Mouse (Mus musculus) midbrain, embryonic 13.5 days (tissue): Measurements from ENCODE around the gene Kif23. TPM values are rescaled to one million over a fixed set of nuclear protein-coding genes. Genes with fewer than 3 reads are reported as not detected.

Experiments
- ATAC-seq: fragments of 200-750 bp; cut with Nextera tagmentation; 2 replicates; pipeline ENCODE4 v1.8.0; 2017; ENCODE audit warnings: mild to moderate bottlenecking, moderate TSS enrichment, moderate library complexity
- H3K27ac ChIP-seq: fragments of 300-500 bp; sonication (generic); 2 replicates; pipeline ENCODE4 v1.5.1; 2015; ENCODE audit warnings: inconsistent platforms, mild to moderate bottlenecking, moderate library complexity
- H3K27me3 ChIP-seq: fragments of 300-500 bp; sonication (generic); 2 replicates; pipeline ENCODE4 v1.6.1; 2015; ENCODE audit warnings: mild to moderate bottlenecking, inconsistent platforms
- H3K36me3 ChIP-seq: fragments of 300-500 bp; sonication (generic); 2 replicates; pipeline ENCODE4 v1.6.1; 2015; ENCODE audit warnings: mild to moderate bottlenecking, inconsistent platforms
- H3K4me1 ChIP-seq: fragments of 300-500 bp; sonication (generic); replicated peaks from 2 replicates; pipeline ENCODE4 v1.6.1; 2015; ENCODE audit warnings: inconsistent platforms
- H3K4me2 ChIP-seq: fragments of 300-500 bp; sonication (generic); replicated peaks from 2 replicates; pipeline ENCODE4 v1.6.1; 2015; ENCODE audit warnings: moderate library complexity, mild to moderate bottlenecking, inconsistent platforms
- H3K4me3 ChIP-seq: fragments of 300-500 bp; sonication (generic); replicated peaks from 2 replicates; pipeline ENCODE4 v1.5.1; 2015; ENCODE audit warnings: mild to moderate bottlenecking, inconsistent platforms
- H3K9ac ChIP-seq: fragments of 300-500 bp; sonication (generic); replicated peaks from 2 replicates; pipeline ENCODE4 v1.6.1; 2015; ENCODE audit warnings: mild to moderate bottlenecking, inconsistent platforms
- H3K9me3 ChIP-seq: fragments of 300-500 bp; sonication (generic); 2 replicates; pipeline ENCODE4 v1.6.1; 2016; ENCODE audit warnings: mild to moderate bottlenecking, inconsistent platforms
- WGBS: fragments of 180-500 bp; shearing (Covaris S2); methylation state at CpG from one replicate; pipeline ENCODE4 v1.1.7; 2015; 5-methylcytosine and 5-hydroxymethylcytosine counted together
- polyA plus RNA-seq: library from polyadenylated mRNA; unstranded; fragments of >200 nt; fragmentation: Nextera tagmentation; extraction: Ambion mirVana; gene quantifications from 2 replicates; pipeline ENCODE4 v1.2.1, GENCODE M21; 2015

Kif23 gene
- polyA plus RNA-seq, 1 experiment from 2014 or later, result 40.1 TPM

DNA sequence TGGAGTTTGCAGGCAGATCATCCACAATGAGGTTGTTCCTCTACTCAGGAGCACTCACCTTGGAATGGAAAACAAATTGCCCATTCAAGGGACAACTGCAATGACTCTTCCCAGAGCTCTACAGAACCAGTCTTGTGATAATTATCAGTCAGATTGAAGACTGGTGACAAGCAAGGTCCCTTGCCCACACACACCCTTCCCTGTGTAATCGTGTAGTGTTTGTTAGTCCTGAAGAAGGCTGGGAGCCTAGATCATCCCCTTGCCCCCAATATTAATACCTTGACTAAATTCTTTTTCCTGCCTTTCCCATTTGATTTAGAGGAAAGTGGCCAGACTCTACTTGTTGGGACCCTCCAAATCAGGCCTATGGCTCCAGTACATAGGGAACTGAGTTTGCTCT is 36.9 kb downstream of the Kif23 start:
- ATAC-seq, result no peak
- H3K9me3 ChIP-seq, result no peaks in the 10 kb centered on the region
- H3K27ac ChIP-seq, result no peak overlapping the region
- no peak overlapping the region for H3K4me2 ChIP-seq
- H3K36me3 ChIP-seq, result peaks cover 24% of the 10 kb centered on the region
- H3K4me1 ChIP-seq, result peaks cover 17% of the 10 kb centered on the region
- WGBS, result 91% methylated on average over 1 of the region's 1 CpGs
- no peak overlapping the region for H3K9ac ChIP-seq
- H3K4me3 ChIP-seq, result no peak overlapping the region
- no peaks in the 10 kb centered on the region for H3K27me3 ChIP-seq

DNA sequence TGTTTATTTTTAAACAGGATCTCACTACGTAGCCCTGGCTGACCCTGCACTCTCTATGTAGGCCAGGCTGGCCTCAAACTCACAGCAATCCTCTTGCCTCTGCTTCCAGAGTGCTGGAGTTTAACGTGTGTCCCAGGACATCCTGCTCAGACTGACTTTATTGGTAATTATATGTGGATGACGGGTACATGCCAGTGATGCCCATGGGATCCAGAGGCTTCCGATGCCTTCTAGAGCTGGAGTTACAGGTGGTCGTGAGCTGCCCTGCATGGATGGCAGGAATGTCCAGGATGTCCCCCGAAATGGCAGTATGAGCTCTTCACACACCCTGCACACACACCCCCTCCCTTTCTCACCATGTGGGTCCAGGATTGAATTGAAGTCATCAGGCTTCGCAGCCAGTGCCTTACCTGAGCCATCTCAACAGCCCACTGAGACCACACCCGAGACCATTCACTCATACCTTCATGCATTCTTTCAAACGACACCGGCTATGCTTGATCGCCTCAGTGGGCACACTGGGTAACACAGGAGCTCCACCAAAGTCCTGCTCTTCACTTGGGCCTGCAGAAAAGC is 37.7 kb downstream of the Kif23 start:
- ATAC-seq, result no peak
- Histone ChIP-seq H3K9me3 (no peaks in the 10 kb centered on the region), H3K4me3 (no peak overlapping the region), H3K27me3 (no peaks in the 10 kb centered on the region), H3K4me1 (peaks cover 17% of the 10 kb centered on the region), H3K4me2 (no peak overlapping the region), H3K27ac (no peak overlapping the region), H3K9ac (no peak overlapping the region), H3K36me3 (peaks cover 24% of the 10 kb centered on the region)
- 87% methylated on average over 11 of the region's 11 CpGs for WGBS

DNA sequence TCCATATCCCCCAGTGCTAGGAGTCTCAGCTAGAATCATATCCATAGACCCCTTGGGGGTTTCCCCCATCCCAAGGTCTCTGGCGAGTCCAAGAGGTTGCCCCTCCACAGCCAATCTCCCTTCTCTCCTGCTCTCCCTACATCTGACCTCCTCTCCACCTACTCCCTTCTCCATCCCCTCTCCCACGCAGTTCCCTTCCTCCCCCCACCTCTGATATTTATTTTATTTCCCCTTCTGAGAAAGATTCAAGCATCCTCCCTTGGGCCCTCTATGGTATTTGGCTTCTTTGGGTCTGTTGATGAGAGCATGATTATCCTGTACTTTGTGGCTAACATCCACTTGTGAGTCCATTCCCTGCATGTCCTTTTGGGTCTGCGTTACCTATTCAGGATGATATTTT is 38.2 kb downstream of the Kif23 start:
- Histone ChIP-seq H3K27ac (no peak overlapping the region), H3K27me3 (no peaks in the 10 kb centered on the region), H3K4me1 (peaks cover 12% of the 10 kb centered on the region), H3K9me3 (no peaks in the 10 kb centered on the region), H3K9ac (no peak overlapping the region), H3K4me3 (no peak overlapping the region), H3K36me3 (peaks cover 24% of the 10 kb centered on the region), H3K4me2 (no peak overlapping the region)
- WGBS, result 87% methylated on average over 3 of the region's 3 CpGs
- ATAC-seq, result no peak

DNA sequence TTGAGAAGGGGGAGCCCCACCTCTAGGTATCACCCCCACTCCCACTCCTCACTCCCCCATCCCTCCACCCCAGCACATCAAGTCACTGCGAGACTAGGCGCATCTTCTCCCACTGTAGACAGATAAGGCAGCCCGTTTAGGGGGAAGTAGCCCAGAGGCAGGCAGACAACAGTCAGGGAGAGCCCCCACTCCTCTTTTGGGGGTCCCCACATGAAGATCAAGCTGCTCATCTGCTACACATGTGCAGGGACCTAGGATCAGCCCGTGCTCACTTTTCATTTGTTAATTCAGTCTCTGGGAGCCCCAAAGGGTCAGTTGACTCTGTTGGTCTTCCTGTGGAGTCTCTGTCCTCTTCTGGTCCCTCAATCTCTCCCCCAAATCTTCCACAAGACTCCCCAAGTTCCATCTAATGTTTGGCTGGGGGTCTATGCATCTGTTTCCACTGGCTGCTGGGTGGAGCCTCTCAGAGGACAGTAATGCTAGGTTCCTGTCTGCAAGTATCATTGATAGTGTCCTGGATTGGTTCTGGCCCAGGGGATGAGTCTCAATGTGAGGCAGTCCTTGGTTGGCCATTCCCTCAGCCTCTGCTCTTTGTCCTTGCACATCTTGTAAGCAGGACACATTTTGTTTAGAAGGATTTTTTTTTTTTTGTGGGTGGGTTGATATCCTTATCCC is 38.8 kb downstream of the Kif23 start:
- H3K36me3 ChIP-seq, result peaks cover 20% of the 10 kb centered on the region
- 0 out of 2 replicates have a peak, but pooled peaks cover 3% of the 10 kb centered on the region for H3K27me3 ChIP-seq
- no peak overlapping the region for H3K9ac ChIP-seq
- 96% methylated on average over 4 of the region's 4 CpGs for WGBS
- peaks cover 10% of the 10 kb centered on the region for H3K4me1 ChIP-seq
- H3K27ac ChIP-seq, result no peak overlapping the region
- no peak for ATAC-seq
- H3K9me3 ChIP-seq, result no peaks in the 10 kb centered on the region
- H3K4me3 ChIP-seq, result no peak overlapping the region
- no peak overlapping the region for H3K4me2 ChIP-seq

DNA sequence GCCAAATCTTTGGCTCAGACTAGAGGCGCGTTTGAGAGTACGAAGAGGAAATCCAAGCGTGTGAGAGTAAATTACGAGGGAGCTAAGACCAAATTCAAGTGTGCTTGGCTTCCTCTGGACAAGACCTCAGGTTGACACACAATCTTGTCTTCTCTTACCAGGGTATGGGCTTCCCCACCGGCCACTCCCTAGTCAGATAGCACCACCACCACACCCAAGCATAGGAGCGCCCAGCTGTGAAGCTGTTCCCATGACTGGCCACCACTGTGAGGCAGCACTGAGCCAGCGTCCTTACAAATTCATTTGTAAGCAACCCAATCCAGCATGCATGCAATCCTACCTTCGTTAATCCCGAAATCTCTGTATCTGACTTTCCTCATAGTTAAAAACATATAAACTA is 39.7 kb downstream of the Kif23 start:
- Histone ChIP-seq H3K36me3 (peaks cover 12% of the 10 kb centered on the region), H3K4me1 (peaks cover 12% of the 10 kb centered on the region), H3K27ac (no peak overlapping the region), H3K27me3 (peaks cover 9% of the 10 kb centered on the region; the same call in 1 of the 2 replicates), H3K9me3 (no peaks in the 10 kb centered on the region), H3K4me3 (no peak overlapping the region), H3K9ac (no peak overlapping the region), H3K4me2 (no peak overlapping the region)
- WGBS, result 72% methylated on average over 10 of the region's 10 CpGs
- ATAC-seq, result no peak

DNA sequence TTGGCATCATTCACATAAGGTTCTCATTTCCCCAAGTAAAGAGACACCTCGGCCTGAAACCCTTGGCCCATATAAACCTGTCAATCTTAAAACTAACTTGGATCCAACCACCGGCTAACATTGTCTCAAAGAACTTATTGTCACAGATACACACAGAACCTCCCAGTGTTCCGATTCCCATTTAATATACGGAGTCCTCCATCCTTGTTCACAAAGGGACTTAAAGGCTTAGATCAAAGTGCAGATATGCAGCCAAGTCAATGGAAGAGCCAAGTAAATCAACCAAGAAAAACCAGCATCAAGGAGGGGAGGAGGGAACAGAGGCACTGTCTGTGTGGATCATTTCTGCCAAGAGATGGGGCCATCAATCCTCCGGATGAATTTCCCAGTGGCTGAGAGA is 41.0 kb downstream of the Kif23 start:
- no peak overlapping the region for H3K4me3 ChIP-seq
- H3K4me1 ChIP-seq, result peaks cover 18% of the 10 kb centered on the region
- H3K27me3 ChIP-seq, result peaks cover 17% of the 10 kb centered on the region
- WGBS, result 80% methylated on average over 5 of the region's 5 CpGs
- no peak overlapping the region for H3K9ac ChIP-seq
- H3K27ac ChIP-seq, result no peak overlapping the region
- H3K4me2 ChIP-seq, result no peak overlapping the region
- H3K9me3 ChIP-seq, result no peaks in the 10 kb centered on the region
- no peaks in the 10 kb centered on the region for H3K36me3 ChIP-seq
- ATAC-seq, result no peak

DNA sequence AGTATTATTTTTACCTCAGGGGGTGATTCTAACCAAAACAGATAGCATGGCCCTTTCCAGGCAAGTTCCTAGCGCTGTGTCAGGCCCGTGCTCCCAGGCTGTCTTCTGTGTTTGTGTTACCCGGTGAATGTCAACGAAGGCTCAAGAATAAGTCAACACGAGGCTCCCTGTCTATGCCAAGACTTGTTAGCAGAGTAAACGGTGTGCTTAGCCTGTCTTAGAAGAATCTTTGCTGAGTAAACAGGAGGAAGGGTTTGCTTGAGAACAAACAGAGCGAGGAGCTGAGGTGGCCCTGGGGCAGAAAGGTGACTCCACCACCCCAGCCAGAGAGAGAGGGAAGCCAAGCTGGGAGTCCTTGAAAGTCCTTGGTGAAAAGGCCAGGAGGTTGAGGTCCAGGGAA is 42.4 kb downstream of the Kif23 start:
- H3K27ac ChIP-seq, result no peak overlapping the region
- no peaks in the 10 kb centered on the region for H3K36me3 ChIP-seq
- no peak overlapping the region for H3K4me3 ChIP-seq
- peaks cover 23% of the 10 kb centered on the region for H3K4me1 ChIP-seq
- WGBS, result 65% methylated on average over 7 of the region's 7 CpGs
- no peak for ATAC-seq
- H3K9ac ChIP-seq, result no peak overlapping the region
- H3K9me3 ChIP-seq, result no peaks in the 10 kb centered on the region
- H3K4me2 ChIP-seq, result no peak overlapping the region
- H3K27me3 ChIP-seq, result peaks cover 23% of the 10 kb centered on the region

DNA sequence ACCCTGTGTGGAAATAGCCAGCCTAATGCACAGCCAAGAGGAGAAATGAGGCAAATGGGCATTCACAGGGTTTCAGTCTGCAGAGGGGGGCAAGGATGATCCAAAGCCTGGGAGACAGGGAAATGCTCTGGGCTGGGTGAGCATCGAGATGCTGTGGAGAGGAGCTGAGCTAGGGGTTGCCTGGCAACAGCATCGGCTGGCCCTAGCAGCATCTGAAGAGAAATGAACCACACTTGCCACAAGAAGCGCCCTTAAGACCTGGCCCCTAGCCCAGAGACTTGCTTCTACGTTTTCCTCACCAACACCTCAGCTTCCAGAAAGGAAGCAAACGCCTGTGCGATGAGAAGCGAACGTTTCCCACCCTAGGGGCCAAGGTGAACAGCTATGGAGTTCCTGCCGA is 44.1 kb downstream of the Kif23 start:
- Histone ChIP-seq H3K4me3 (no peak overlapping the region), H3K4me2 (no peak overlapping the region; the same call in 1 of the 2 replicates), H3K9ac (peak overlapping the region; percentile 42; the same call in 1 of the 2 replicates), H3K27ac (peak overlapping the region; percentile 25; the same call in 1 of the 2 replicates), H3K4me1 (peaks cover 27% of the 10 kb centered on the region), H3K9me3 (no peaks in the 10 kb centered on the region), H3K36me3 (no peaks in the 10 kb centered on the region), H3K27me3 (peaks cover 34% of the 10 kb centered on the region)
- 39% methylated on average over 9 of the region's 9 CpGs for WGBS
- peak; percentile 84 for ATAC-seq

DNA sequence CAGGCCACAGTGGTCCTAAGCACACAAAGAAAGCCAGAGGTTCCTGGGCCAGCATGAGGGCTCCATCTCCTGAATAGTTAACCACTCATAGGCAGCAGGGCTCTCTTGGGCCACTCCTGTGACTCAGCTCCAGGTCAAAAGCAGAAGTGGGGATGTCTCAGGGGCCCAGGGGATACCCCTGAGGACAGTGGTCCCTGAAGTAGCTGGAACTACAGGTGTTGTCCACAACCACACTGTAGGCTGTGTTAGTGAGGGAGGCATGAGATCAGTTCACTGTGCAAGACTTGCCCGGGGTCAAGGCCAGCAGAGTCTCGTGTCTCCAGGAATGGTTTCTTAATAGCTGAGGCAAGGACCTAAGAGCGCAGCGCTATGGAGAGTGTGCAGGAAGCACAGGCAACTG is 45.0 kb downstream of the Kif23 start:
- H3K36me3 ChIP-seq, result no peaks in the 10 kb centered on the region
- ATAC-seq, result no peak
- H3K9ac ChIP-seq, result no peak overlapping the region
- no peak overlapping the region for H3K4me3 ChIP-seq
- H3K4me1 ChIP-seq, result peaks cover 27% of the 10 kb centered on the region
- no peak overlapping the region for H3K4me2 ChIP-seq
- H3K27ac ChIP-seq, result no peak overlapping the region
- no peaks in the 10 kb centered on the region for H3K9me3 ChIP-seq
- H3K27me3 ChIP-seq, result peaks cover 37% of the 10 kb centered on the region
- WGBS, result 86% methylated on average over 4 of the region's 4 CpGs

DNA sequence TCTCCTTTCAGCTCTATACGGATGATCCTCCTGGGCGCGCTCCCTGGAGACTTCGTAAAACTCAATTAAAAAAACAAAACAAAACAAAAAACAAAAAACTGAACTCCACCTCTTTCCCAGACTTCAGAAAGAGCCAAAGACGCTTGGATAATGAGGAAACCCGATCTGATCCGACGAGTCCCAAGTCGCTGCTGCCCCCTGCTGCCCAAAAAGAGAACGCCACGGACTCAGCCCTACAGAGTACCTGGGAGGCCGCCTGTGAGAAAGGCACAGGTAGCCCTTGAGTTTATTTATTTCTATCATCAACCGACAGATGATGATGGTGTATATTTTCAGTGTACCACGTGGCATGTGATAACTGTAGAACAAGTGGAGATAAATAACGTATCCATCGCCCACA is 46.8 kb downstream of the Kif23 start:
- Histone ChIP-seq H3K4me1 (peaks cover 27% of the 10 kb centered on the region), H3K27me3 (peaks cover 43% of the 10 kb centered on the region), H3K9ac (no peak overlapping the region), H3K4me3 (no peak overlapping the region), H3K9me3 (no peaks in the 10 kb centered on the region), H3K36me3 (no peaks in the 10 kb centered on the region), H3K27ac (no peak overlapping the region), H3K4me2 (0 out of 2 replicates have a peak overlapping the region, but pooled peaks have one; percentile 19)
- 7% methylated on average over 16 of the region's 16 CpGs for WGBS
- ATAC-seq, result no peak

DNA sequence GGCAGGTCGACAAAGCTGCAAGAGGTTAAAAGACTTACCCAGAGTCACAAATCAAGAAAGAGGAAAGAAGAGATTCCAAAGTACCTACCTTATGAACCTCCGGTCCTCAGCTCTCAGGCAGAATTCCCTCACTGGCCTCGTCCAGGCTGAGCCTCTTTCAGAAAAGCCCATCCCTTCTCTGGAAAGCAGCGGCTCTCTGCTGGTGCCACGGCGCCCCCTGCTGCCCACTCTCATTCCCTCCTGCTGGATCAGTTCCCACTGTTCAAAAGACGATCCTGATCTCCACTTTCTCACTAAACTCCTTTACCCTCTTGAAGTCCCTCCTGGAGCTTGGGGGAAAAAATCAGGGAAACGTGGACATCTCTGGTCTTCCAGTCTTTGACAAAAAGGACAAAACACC is 48.2 kb downstream of the Kif23 start:
- 2% methylated on average over 7 of the region's 8 CpGs for WGBS
- Histone ChIP-seq H3K4me3 (no peak overlapping the region), H3K4me1 (peaks cover 27% of the 10 kb centered on the region), H3K27me3 (peaks cover 47% of the 10 kb centered on the region), H3K27ac (no peak overlapping the region), H3K9me3 (no peaks in the 10 kb centered on the region), H3K36me3 (no peaks in the 10 kb centered on the region), H3K4me2 (no peak overlapping the region), H3K9ac (no peak overlapping the region)
- ATAC-seq, result peak; percentile 44; the same call in 1 of the 2 replicates

DNA sequence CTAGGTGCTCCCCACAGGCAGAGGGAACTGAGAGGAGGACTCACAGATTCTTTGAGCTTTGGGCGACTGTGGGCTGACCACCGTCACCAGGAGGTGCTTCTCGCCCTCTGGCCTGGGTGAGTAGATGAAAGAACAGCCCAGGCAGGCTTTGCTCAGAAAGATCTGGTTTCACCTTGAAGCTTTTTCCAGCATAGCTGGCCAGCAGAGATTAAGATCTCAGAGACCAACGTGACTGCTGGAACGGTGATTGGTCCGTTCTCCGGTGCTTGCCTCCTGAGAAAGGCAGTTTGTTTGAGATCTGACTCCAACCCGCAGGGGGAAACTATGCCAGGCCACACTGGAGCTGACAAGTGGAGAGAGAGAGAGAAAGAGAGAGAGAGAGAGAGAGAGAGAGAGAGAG is 51.6 kb downstream of the Kif23 start:
- Histone ChIP-seq H3K27ac (no peak overlapping the region), H3K27me3 (peaks cover 28% of the 10 kb centered on the region), H3K9ac (no peak overlapping the region), H3K4me3 (no peak overlapping the region), H3K4me2 (no peak overlapping the region), H3K9me3 (no peaks in the 10 kb centered on the region), H3K4me1 (peaks cover 9% of the 10 kb centered on the region), H3K36me3 (no peaks in the 10 kb centered on the region)
- ATAC-seq, result no peak
- 78% methylated on average over 8 of the region's 8 CpGs for WGBS
